Mouse (Mus musculus) liver (tissue): ENCODE data around the gene Dcst2.

Experiments
- DNase-seq: peaks from one replicate; pipeline ENCODE4 v3.0.0-alpha.2; 2020; ENCODE audit warnings: mixed read lengths

Gene Dcst2

DNA sequence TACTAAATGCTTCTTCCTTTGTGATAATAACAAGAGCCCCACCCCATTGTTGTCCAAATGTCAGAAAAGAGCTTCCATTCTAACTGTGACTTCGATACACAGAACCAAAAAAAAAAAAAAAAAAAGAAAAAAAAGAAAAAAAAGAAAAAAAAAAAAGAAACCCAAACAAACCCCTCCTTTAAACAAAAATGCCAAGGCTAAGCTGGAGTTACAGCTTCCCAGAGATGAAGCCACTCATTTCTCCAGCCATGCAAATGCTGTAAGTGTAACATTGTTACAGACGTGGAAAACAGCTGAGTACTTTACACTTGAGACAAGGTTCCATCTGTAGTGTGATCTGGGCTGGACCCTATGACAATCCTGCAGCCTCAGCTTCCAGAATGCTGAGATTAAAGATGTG lies 55.4 kb downstream of the Dcst2 start:
- no peak for DNase-seq

DNA sequence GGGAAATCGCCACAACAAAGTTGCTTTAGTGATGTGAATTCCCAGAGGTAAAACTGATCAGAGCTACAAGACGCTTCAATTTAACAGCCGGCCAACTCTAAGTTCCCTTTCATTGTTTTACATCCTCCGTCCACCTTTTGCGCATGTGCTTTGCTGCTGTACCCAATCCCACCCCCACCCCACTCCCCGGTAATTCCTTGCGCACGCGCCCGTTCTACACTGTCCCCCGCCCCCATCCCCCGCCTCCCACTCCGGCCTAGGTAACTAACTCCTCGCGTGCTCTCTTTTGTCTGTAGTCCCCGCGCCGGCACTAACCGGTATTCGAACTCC lies 56.0 kb downstream of the Dcst2 start:
- no peak for DNase-seq

DNA sequence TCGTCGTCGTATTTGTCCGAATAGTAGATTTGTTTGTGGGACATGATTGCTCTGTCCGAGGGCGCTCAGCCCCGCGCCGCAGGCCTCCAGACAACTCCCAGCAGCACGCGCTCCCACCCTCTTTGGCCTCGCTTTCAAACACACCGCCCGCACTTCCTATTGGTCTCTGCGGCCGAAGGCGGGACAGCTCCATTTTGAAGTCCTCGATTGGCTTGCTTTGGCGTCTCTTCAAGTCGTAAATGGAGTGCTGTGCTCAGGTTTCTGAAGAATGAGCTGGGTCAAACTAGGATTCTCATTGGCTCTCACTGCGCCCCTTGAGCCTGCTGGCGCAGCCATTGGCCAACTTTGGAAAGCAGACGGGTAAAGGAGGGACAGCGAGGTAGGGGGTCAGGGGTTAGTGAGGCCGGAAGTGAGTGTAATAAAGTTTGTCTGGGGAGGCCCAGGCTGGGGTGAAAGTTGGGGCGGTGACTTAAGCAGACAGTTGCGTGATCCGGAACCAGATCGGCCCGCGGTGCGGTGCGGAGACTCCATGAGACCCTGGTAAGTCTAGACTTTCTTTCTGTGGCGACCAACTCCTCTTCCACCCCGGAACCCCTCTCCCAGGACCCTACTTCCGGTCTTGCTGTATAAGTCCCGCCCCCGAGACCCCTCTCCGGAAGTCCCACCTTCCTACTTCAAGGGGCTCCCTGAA lies 56.5 kb downstream of the Dcst2 start, which contains the start of the genes Cks1b and Shc1:
TSS of gene Cks1b (minus strand) at position 214 of the 691 bp plus-strand sequence.
TSS of gene Shc1 (plus strand) at position 274 of the 691 bp plus-strand sequence.
- DNase-seq, result peak; percentile 95

DNA sequence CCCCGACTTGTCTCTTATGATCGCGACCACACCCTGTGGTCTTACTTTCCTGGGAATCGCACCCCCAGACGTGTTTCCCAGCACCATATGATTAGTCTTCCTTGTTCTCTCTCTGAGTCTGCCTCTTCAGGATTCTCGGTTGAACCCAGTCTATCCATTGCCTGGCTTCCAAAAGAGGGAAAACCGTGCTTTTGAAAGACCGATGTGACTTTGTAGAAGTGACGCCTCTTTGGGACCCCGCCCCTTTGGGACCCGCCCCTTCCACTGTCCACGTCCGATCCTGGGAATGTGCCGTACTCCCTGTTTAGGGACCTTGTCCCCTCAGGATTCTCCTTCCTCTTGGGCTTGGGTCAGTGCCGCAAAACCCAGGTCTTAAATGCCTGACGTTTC lies 57.1 kb downstream of the Dcst2 start:
- peak; percentile 87 for DNase-seq

DNA sequence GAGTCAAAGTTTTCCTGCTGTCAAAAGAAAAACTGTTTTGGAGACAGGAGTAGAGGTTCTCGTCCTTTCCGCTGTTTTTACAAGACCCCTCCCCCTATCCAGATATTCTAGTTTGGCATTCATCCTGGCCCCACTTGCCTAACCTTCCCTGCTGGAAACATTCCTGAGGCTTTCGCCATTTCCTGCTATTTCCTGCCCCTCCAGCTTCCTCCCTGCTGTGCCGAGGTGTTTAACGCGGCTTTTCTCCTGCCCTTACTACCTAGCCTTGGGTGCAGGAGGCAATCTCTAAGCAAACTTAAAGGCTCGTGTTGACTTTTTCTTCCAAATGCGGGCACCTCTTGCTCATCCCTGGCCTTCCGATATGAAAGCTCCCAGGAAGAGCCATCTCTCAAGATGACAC lies 57.8 kb downstream of the Dcst2 start:
- peak; percentile 38 for DNase-seq

DNA sequence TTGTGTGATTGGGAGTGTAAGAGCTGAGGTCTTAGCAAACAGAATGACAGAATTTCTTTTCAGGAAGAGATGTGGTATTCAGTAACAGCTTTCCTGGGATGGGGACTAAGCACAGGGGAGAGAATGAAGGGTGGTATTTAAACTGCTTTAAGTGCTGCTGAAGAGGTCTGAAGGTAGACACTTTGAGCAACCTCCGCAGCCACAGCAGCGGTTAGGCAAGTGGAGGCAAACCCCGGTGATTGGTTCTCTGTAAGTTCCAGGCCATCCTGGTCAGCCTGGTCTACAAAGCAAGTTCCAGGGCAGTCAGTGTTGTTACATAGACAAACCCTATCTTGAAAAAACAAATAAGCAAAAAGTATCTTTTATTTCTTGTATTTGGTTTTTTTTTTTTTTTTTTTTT lies 58.2 kb downstream of the Dcst2 start:
- no peak for DNase-seq

DNA sequence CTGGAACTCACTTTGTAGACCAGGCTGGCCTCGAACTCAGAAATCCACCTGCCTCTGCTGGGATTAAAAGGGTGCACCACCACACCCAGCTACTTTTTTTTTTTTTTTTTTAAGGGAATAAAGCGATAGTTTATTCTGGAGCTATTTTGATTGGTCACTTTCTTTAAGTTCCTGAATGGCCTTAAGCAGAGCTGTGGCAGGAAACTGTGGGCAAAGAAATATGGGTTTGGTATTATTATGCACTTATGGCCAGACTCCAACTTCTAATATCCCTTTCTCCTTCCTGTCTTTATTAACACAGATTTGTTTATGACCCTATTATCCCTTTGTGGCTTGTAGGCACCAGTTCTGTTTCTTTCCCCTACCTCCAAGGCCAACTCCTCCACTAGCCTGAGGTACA lies 58.6 kb downstream of the Dcst2 start:
- no peak for DNase-seq

DNA sequence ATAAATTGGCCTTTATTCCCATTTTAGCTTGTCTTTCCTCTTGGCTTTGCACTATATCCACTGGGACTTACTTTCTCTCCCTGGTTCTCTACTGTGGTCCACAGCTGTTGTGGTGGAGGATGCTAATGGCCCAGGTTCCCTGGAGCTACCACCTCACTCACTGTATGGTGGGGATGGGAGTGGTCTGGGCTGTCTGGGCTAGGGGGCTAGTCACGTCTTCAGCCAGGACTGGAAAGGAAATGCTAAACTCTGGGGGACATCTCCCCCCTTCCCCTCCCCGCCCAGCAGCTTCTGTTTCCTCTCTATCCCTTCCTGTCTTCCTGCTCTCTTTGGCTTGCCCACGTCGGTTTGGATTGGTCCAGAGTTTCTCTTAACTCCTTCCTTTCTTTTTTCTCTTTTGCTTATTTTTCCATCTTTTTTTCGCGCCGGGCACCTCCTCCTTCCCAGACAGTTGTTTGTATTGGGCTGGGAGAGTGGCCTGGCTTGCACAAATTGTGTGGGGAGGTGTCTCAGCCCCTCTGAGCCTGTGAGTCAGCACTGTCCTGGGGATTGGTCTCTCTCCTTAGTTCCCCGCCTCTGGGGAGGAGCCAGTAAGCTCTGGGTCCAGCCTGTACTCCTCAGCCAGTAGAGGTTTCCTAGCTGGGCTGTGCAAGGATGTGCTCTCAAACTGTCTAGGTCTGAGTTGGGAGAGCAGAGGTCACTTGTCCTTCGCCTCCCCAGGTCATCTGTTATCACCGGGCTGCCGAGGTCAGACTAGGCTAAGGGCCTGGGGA lies 59.4 kb downstream of the Dcst2 start:
- DNase-seq, result peak; percentile 92

DNA sequence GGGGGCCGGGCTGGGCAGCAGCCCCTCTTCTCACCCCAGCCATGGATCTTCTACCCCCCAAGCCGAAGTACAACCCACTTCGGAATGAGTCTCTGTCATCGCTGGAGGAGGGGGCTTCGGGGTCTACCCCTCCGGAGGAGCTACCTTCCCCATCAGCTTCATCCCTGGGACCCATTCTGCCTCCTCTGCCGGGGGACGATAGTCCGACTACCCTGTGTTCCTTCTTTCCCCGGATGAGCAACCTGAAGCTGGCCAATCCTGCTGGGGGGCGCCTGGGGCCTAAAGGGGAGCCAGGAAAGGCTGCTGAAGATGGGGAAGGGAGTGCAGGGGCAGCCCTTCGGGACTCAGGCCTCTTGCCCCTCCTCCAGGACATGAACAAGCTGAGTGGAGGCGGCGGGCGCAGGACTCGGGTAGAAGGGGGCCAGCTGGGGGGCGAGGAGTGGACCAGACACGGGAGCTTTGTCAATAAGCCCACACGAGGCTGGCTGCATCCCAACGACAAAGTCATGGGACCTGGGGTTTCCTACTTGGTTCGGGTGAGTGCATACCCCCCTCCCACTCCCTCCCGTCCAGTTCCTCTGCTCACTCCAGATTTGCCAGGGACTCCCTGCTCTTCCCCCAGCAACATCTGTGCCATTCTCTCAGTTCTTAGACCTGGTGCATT lies 60.2 kb downstream of the Dcst2 start:
- peak; percentile 28 for DNase-seq

DNA sequence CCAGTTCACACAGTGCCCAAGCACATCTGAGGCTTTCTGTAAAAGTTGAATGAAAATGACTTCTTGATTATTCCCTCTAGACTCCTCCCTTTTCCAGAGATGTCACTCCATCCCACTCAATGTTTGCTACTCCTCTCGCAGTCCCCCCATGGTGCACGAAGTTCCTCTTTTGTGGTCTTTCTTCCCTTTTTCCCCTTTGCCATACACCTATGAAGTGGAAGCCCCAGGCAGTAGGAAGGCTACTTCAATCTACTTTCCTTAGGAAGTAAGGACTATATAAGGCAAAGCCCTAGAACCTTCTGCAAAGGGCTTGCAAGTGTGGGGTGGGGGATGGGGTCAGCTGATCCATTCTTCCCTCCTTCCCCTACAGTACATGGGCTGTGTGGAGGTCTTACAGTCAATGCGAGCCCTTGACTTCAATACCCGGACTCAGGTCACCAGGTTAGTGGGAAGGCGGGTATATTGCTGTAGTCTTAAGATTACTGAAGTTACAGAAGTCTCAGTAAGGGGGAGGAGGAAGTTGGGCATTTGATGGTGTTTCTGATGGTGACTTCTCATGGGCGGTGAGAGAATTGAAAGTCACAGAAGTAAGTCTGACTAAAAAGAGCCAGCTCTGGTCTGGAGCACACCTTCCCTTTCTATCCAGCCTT lies 60.9 kb downstream of the Dcst2 start:
- no peak for DNase-seq

DNA sequence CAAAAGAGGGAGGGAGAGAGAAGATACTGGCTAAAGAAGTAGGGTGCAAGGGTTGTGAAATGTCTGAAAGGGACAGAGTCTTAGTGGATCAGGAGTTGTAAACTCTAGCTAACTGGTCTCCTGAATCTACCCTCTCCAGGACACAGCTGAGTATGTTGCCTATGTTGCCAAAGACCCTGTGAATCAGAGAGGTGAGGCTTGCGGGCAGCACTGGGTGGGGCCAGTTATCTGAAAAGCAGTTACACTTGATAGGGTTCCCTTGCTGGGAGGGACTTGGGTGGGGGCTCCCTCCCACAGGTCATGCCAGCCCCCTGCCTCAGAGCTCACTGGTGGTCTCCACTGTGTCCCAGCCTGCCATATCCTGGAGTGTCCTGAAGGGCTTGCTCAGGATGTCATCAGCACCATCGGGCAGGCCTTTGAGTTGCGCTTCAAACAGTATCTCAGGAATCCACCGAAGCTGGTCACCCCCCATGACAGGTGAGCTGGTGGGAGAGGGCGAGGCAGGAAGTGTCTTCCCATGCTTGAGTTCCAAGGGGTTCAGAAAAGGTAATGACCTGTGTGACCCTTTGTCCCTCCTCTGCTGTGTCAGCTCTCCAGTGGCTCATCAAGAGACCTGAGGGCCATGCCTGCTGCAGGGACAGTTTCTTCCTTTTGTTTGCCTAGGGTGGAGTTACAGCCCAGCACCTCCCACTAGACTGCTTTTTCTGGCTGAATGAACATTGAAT lies 62.8 kb downstream of the Dcst2 start:
- DNase-seq, result peak; percentile 76

DNA sequence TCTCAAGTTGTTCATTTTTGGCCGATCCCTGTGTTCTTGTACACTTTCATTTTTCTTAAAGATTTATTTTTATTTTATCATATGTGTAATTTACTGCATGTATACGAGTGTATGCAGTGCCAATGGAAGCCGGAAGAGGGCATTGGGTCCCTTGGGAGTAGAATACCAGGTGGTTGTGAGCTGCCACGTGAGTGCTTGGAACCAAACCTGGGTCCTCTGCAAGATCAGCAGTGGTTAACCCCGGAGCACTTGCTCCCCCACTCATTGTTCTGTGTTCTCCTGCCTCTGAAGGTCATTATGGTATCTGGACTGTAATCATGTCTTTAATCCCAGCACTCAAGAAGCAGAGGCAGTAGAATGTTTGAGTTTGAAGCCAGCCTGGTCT lies 63.4 kb downstream of the Dcst2 start:
- DNase-seq, result no peak

DNA sequence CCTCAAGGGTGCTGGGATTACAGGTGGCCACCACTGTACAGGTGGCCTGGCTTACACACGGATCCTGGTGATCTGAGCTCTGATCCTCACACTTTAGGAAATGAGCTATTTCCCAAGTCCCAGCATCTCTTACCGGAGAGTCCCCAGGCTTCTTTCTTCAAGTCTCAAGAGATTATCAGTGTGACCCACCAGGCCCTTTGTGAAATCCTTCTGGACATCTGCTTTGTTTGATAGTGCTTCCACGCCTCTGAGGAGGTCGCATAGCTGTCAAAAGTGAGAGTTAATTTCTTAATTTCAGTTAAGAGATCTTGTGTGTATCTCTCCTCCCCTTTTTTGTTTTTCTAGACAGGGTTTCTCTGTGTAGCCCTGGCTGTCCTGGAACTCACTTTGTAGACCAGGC lies 64.1 kb downstream of the Dcst2 start:
- peak; percentile 48 for DNase-seq
